Mouse (Mus musculus): ENCODE results near the gene Scgb3a1.

DNA sequence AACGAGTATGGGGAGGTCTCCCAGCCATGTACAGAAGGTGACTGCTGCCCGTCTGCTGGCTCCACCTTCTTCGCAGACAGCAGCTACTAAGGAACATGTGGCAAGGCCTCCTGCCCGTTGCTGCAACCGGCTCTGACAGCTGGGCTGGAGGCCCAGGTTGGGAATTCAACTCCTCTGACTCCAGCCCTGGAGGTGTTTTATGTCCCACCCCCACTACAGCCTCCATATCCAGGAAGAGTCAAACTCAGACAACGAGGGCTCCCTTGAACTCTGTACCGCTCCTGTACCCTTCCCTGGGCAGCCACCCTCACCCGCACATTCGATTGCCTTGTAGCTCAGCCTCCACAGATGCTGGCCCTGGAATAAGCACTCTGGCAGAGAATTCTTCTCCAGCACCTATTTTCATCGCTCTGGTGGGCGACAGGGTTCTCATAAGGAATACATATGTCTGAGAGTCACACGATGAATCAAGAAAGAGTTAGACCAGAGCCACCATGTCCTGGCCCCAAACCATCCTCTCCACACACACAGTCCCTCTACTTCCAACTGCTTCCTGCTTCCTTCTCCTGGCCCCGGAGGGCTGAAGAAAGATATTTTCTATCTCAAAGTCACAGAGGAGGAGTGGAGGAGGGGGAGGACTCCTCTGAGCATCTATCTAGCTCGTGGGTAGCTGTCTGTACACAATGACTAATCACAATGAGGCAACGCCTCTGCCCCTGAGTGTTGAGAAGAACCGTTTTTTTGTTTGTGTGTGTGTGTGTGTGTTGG, 12.2 kb upstream of the Scgb3a1 start:
- TF ChIP-seq CTCF (IDR thresholded peaks at IDR 0.05; ENCODE audit: extremely low read depth, insufficient read length, insufficient replicate concordance, low read depth, low read length), result no peak
- no peak for TF ChIP-seq POLR2A (IDR thresholded peaks at IDR 0.05; ENCODE audit: low read depth, low read length)
